Mouse (Mus musculus) fat pad, adult 2 months (tissue): ENCODE measurements around the gene Coq8a.

Source experiments
- DNase-seq: peaks from one replicate; pipeline ENCODE4 v3.0.0-alpha.2; 2011; ENCODE audit warnings: low read depth, low spot score; ENCODE audit errors: extremely low read depth

Gene Coq8a

DNA sequence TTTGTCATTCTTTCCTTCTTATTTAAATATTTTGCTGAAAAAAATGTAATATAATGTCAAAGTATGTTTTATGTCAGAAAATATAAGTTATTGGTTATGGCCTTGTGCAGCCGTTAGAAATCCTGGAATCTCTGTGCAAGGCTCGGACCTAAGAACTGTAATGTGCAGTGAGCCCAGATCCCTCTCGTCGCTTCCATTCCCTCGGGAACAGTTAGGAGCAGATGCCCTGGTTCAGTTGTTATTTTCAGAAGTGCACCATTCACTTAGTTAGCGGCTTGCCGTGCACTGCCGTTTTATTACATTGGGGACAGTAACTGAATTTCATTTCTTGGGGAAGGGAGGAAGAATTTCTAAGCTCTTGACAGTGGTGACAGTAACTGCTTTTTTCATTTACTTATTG, 81.2 kb downstream of the Coq8a start:
- DNase-seq, result no peak

DNA sequence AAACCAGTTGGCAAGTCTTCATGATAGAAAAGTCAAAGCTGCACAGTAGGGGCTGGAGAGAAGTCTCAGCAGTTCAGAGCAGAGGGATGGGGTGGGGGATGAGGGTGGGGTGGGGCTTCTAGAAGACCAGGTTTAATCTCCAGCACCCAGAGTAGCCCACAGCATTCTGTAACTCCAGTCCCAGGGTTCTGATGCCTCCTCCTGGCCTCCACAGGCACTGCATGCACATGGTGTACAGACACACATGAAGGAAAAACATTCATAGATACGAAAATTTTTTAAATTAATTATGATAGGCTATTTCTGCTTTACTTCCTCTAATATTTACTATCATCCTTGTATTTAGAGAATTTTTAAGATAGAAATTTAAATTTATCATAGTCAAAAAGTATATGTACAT, 82.9 kb downstream of the Coq8a start:
- DNase-seq, result no peak
